Mouse (Mus musculus) gastrocnemius, postnatal 10 days (tissue): ENCODE measurements around the gene Retreg3. TPM values are rescaled to one million over a fixed set of nuclear protein-coding genes. Genes with fewer than 3 reads are reported as not detected.
"Not testable (repeated sequence)": the region's sequence is repeated elsewhere in the genome, so short reads cannot be mapped to it uniquely, and the experiment has no call there.

Source experiments
- DNase-seq: peaks from one replicate; pipeline ENCODE4 v3.0.0; 2021; ENCODE audit warnings: mixed read lengths
- long read RNA-seq, 2 experiments: library from polyadenylated mRNA; stranded (forward); transcript quantifications; one replicate each; pipeline ENCODE4 v2.0.0; 2021
- total RNA-seq, 2 experiments: library from RNA; stranded (reverse); gene quantifications; 2 replicates each; pipeline ENCODE4 v1.2.3; 2021

Gene Retreg3
- total RNA-seq: 10 to 100 TPM; 37.3 to 37.5 TPM
- long read RNA-seq, experiment 1, transcript Retreg3-201 (9 exons, 3,165 nt): major isoform, 8 of 11 reads
- long read RNA-seq, experiment 1, partial matches to known transcripts: 0 of 11 reads
- long read RNA-seq, experiment 1, other reads (novel, unspliced or antisense): 3 of 11 reads
- long read RNA-seq, experiment 2, transcript Retreg3-201 (9 exons, 3,165 nt): major isoform, 11 of 14 reads
- long read RNA-seq, experiment 2, partial matches to known transcripts: 1 of 14 reads
- long read RNA-seq, experiment 2, other reads (novel, unspliced or antisense): 2 of 14 reads

GRCm38 (mm10) chr11:101119761-101120544, at the start of gene Retreg3, which contains the start of gene Tubg1:
Gene Retreg3, minus strand, starts transcription at chr11:101119893.
Gene Tubg1, plus strand, starts transcription at chr11:101119938.
- DNase-seq: peak; percentile 100

DNA sequence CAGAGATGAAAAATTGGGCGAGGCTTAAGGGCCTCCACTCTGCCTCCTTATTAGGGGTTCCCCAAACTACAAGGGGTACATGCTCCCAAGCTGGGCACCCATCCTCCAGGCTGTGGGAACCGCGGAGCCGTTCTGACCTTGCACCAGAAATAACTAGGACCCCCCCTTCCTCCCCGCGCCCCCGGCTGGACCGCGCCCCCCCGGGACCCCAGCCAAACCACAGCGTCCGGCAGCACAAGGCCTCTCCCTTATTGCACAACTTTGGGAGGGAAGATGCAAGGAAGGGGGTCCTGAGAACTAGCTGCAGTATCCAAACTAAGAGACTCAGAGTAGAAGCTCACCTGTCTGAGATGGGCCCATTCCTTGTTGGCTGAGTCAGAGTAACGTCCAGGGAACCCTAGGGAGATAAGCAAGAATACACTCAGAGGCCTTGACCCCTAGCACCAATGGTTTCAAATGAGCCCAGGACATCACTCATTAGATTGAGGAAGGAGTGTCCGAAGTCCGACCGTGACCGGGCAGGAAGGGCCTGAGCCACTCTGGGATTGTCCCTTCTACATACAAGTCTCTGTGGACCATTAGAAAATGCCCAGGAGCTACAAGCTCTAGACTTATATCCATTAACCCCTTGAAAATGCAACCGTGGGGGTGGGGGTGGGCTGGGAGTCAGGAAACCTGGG, 48.7 kb upstream of the Retreg3 start:
- DNase-seq: no peak

DNA sequence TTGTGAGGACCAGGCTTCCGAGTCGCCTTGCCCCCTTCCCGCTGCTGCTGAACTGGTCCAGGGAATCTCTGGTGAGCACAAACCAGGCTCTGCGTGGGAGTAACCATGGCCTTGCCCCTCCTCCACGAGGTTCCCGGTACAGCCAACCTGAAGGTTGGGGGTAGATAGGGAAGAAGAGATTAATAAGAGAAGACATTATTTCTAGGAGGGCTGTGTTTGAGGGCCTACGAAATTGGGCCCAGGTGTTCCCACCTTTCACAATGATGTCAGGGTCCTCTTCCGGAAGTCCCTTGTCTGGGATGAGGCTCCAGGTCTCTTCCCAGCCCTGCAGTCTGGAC, 48.2 kb upstream of the Retreg3 start:
- no peak for DNase-seq

- no peak for DNase-seq
Observed at GRCm38 (mm10) chr11:101167211-101167962, 47.7 kb upstream of the Retreg3 start.

DNA sequence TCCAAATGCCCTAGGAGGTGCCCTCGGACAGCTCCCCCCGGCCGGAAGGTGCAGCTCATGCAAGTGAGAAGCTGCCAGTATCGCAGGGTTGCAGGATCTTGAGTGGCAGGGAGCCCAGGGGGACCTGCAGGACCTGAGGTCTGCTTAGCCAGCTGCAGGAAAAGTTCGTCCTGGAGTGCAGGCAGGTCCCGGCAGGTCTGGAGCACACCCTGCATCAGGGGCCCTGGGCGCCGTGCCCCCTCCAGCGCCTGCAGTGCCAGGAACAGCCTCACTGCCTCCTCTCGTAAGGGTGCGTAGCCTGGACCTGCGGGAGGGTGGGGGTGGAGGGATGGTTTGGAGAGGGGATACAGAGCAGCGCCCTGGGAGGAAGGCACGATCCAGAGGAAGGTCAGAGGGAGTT, 46.7 kb upstream of the Retreg3 start:
- no peak for DNase-seq

GRCm38 (mm10) chr11:101164677-101165580, 45.2 kb upstream of the Retreg3 start:
- DNase-seq: no peak

DNA sequence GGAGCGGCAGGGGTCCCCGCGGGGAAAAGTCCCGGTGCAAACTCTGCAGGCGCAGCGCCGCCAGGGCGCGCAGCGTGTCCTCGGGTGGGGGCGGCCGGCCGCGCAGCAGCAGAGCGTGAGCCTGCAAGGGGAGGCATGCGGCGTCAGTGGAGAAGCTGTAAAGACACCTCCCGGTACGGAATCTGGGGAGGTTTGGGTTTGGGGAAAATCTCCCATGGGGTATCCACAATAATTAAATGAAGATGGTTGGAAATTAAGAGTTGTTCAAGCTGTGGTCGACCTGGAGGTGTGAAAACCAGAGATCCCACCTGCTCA, 44.6 kb upstream of the Retreg3 start:
- DNase-seq: no peak

- no peak for DNase-seq
Observed at GRCm38 (mm10) chr11:101163476-101164350, 44.0 kb upstream of the Retreg3 start.

DNA sequence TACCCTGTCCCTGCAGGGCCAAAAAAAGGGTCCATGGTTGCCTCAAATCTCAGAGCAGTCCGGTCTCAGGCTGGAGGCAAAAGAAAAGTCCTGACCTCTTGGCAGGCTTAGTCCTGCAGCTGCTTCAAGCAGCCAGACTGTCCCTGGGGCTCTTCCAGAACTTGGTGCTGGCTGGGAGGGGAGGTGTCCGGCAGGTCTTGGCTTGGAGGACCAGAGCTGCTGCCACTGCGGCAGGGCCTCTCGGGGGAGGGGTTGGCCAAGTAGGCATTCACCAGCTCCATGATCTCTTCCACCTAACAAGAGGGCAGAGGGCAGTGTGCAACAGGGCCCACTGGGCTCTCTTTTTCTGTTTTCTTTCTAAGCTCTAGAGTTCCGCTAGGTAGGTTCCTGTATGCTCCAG, 43.1 kb upstream of the Retreg3 start:
- DNase-seq: peak; percentile 70

DNA sequence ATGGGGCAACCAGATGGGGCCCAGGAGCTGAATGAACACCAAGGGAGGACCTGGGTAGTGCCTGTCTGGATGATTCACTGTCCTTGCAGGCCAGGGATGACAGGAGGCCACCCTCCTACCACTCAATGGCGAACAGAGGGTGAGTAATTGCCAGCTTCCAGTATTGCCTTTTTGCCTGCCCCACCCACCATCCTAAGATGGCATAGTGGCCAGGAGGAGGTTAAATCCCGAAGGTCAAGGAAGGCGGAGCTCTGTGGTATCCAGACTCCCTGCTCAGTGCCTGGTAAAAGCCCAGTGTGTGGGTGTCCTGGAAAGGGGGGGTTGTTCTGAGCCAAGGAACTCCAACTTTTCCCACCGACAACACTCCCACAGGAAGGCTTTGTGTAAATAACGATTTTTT, 42.6 kb upstream of the Retreg3 start:
- DNase-seq: no peak

- no peak for DNase-seq
Observed at GRCm38 (mm10) chr11:101161551-101161950, 41.9 kb upstream of the Retreg3 start.

DNA sequence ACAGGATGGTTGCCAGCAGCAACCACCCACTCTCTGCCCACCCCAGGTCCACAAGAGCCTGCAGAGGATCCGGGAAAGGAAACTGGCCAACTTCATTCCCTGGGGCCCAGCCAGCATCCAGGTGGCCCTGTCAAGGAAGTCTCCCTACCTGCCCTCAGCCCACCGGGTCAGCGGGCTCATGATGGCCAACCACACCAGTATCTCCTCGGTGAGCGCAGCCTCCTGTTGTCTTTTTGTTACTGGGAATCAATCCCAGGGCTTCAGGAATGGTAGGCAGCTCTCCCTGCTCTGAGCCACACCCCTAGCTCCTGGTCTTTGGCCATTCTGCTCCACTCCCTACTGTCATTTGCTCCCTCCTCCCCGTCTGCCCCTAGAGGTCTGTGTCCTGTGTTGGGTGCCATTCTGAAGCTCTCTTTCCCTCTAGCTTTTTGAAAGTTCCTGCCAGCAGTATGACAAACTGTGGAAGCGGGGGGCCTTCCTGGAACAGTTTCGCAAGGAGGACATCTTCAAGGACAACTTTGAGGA, 41.4 kb upstream of the Retreg3 start:
- DNase-seq: not testable (repeated sequence)

- DNase-seq: not testable (repeated sequence)
Observed at GRCm38 (mm10) chr11:101160151-101160550, 40.5 kb upstream of the Retreg3 start.

- DNase-seq: peak; percentile 58
Observed at GRCm38 (mm10) chr11:101155728-101156371, 36.2 kb upstream of the Retreg3 start, which contains the start of gene Tubg2. Gene Tubg2, plus strand, starts transcription at chr11:101155907.

- DNase-seq: no peak
Observed at GRCm38 (mm10) chr11:101155151-101155550, 35.5 kb upstream of the Retreg3 start.

GRCm38 (mm10) chr11:101154648-101155047, 35.0 kb upstream of the Retreg3 start:
- no peak for DNase-seq

GRCm38 (mm10) chr11:101152825-101153224, 33.1 kb upstream of the Retreg3 start:
- DNase-seq: no peak

DNA sequence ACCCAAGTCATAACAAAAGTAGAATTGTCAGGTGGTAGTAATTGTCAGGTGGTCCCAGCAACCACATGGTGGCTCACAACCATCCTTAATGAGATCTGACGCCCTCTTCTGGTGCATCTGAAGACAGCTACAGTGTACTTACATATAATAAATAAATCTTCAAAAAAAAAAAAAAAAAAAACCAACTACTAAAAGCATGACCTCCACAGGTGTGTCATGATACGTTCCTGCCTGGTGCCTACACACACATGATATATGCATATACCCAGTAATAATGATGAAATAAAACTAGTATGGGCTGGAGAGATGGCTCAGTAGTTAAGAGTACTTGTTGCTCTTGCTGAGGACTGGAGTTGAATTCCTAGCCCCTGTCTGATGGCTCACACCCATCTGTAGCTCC, 31.4 kb upstream of the Retreg3 start:
- DNase-seq: no peak
